ENCODE assay signal across 15 mouse cellular contexts in genomic region chr19:28375746-28376145, GRCm38 (mm10).
DNase-seq lines count a peak whose midpoint lies in the region; ATAC-seq and TF ChIP-seq lines count a peak whose summit lies in the region.
"Had no signal": no experiment of that assay in that cellular context is flagged by ENCODE, and none has a peak within 500 bp of the region (broad histone marks: within the 10 kb centered on the region; RNA-seq: fewer than 3 reads in every experiment).

No protein-coding gene starts in this region.

- no peak overlapping the region for H3ac ChIP-seq in myocyte (ENCODE audit: control insufficient read depth, insufficient read length)

- no peaks in the 10 kb centered on the region for H3K79me2 ChIP-seq in myocyte (ENCODE audit: control insufficient read depth, insufficient read depth)

- H3K27ac ChIP-seq in embryonic facial prominence, embryonic 13.5 days: peak overlapping the region; percentile 39; the same call in 1 of the 2 replicates
- H3K27ac ChIP-seq in embryonic facial prominence, embryonic 10.5 days (replicated peaks): no peak overlapping the region
- H3K27ac ChIP-seq in kidney, embryonic 14.5 days (ENCODE audit: low read depth, low read length): no peak overlapping the region
- no peak overlapping the region for H3K27ac ChIP-seq in hindbrain, embryonic 13.5 days
- H3K27ac ChIP-seq: forebrain, embryonic 15.5 days; midbrain, embryonic 13.5 days had no signal

- no peak overlapping the region for H3K4me3 ChIP-seq in embryonic facial prominence, embryonic 13.5 days
- H3K4me3 ChIP-seq in embryonic facial prominence, embryonic 10.5 days: no peak overlapping the region
- no peak overlapping the region for H3K4me3 ChIP-seq in kidney, embryonic 14.5 days (ENCODE audit: low read length)
- H3K4me3 ChIP-seq in myocyte: no peak overlapping the region
- H3K4me3 ChIP-seq in hindbrain, embryonic 13.5 days: no peak overlapping the region
- H3K4me3 ChIP-seq: forebrain, embryonic 15.5 days; midbrain, embryonic 13.5 days had no signal

- H3K36me3 ChIP-seq in embryonic facial prominence, embryonic 13.5 days: no peaks in the 10 kb centered on the region
- H3K36me3 ChIP-seq in embryonic facial prominence, embryonic 10.5 days (replicated peaks): no peaks in the 10 kb centered on the region
- H3K36me3 ChIP-seq in kidney, embryonic 14.5 days (ENCODE audit: control insufficient read depth, insufficient read depth, low read length): no peaks in the 10 kb centered on the region
- no peaks in the 10 kb centered on the region for H3K36me3 ChIP-seq in myocyte (ENCODE audit: control insufficient read depth, insufficient read depth)
- no peaks in the 10 kb centered on the region for H3K36me3 ChIP-seq in hindbrain, embryonic 13.5 days
- H3K36me3 ChIP-seq: forebrain, embryonic 15.5 days; midbrain, embryonic 13.5 days had no signal

- 80% methylated on average over 2 of the region's 2 CpGs for WGBS in embryonic facial prominence, embryonic 13.5 days
- 87% methylated on average over 2 of the region's 2 CpGs for WGBS in embryonic facial prominence, embryonic 10.5 days
- 80% methylated on average over 2 of the region's 2 CpGs for WGBS in kidney, embryonic 14.5 days
- WGBS in hindbrain, embryonic 13.5 days: 87% methylated on average over 2 of the region's 2 CpGs

- no peaks in the 10 kb centered on the region for H3K27me3 ChIP-seq in embryonic facial prominence, embryonic 13.5 days
- 0 out of 2 replicates have a peak, but pooled peaks cover 3% of the 10 kb centered on the region for H3K27me3 ChIP-seq in embryonic facial prominence, embryonic 10.5 days (replicated peaks; ENCODE audit: low read depth, poor library complexity, severe bottlenecking)
- no peaks in the 10 kb centered on the region for H3K27me3 ChIP-seq in kidney, embryonic 14.5 days (ENCODE audit: control insufficient read depth, insufficient read depth, low read length)
- no peaks in the 10 kb centered on the region for H3K27me3 ChIP-seq in myocyte (ENCODE audit: control insufficient read depth, insufficient read depth, insufficient read length)
- H3K27me3 ChIP-seq in hindbrain, embryonic 13.5 days: peaks cover 4% of the 10 kb centered on the region; the same call in 1 of the 2 replicates
- H3K27me3 ChIP-seq: forebrain, embryonic 15.5 days had no signal

- H3K4me2 ChIP-seq in embryonic facial prominence, embryonic 13.5 days: no peak overlapping the region
- no peak overlapping the region for H3K4me2 ChIP-seq in kidney, embryonic 14.5 days (replicated peaks; ENCODE audit: low read depth, low read length)
- peak overlapping the region; percentile 30 for H3K4me2 ChIP-seq in myocyte (ENCODE audit: low read depth)
- H3K4me2 ChIP-seq in hindbrain, embryonic 13.5 days: no peak overlapping the region
- H3K4me2 ChIP-seq: forebrain, embryonic 15.5 days; midbrain, embryonic 13.5 days had no signal

- peaks cover 23% of the 10 kb centered on the region for H3K4me1 ChIP-seq in embryonic facial prominence, embryonic 13.5 days
- peaks cover 12% of the 10 kb centered on the region for H3K4me1 ChIP-seq in embryonic facial prominence, embryonic 10.5 days
- H3K4me1 ChIP-seq in kidney, embryonic 14.5 days (ENCODE audit: control insufficient read depth, insufficient read depth, low read length): no peaks in the 10 kb centered on the region
- peaks cover 17% of the 10 kb centered on the region for H3K4me1 ChIP-seq in hindbrain, embryonic 13.5 days (replicated peaks)

- TF ChIP-seq POLR2A in myocyte (IDR thresholded peaks at IDR 0.05; ENCODE audit: insufficient read length, low read depth): no peak

- no peak overlapping the region for H3K9ac ChIP-seq in embryonic facial prominence, embryonic 13.5 days
- H3K9ac ChIP-seq in kidney, embryonic 14.5 days (ENCODE audit: low read depth, low read length): no peak overlapping the region
- H3K9ac ChIP-seq in hindbrain, embryonic 13.5 days: no peak overlapping the region
- H3K9ac ChIP-seq: forebrain, embryonic 15.5 days; liver, postnatal 0 days; midbrain, embryonic 13.5 days had no signal

- ATAC-seq in embryonic facial prominence, embryonic 13.5 days (ENCODE audit: insufficient number of reproducible peaks, insufficient read depth, low FRiP score, low TSS enrichment, low read depth): no peak
- no peak for ATAC-seq in kidney, embryonic 14.5 days (ENCODE audit: low FRiP score, low TSS enrichment)
- ATAC-seq in hindbrain, embryonic 13.5 days (ENCODE audit: low FRiP score): no peak
- ATAC-seq: forebrain, embryonic 15.5 days; liver, postnatal 0 days; midbrain, embryonic 13.5 days had no signal

- no peaks in the 10 kb centered on the region for H3K9me3 ChIP-seq in embryonic facial prominence, embryonic 13.5 days
- H3K9me3 ChIP-seq in embryonic facial prominence, embryonic 10.5 days: no peaks in the 10 kb centered on the region
- no peaks in the 10 kb centered on the region for H3K9me3 ChIP-seq in kidney, embryonic 14.5 days (ENCODE audit: control insufficient read depth, low read length)
- no peaks in the 10 kb centered on the region for H3K9me3 ChIP-seq in hindbrain, embryonic 13.5 days
- H3K9me3 ChIP-seq: forebrain, embryonic 15.5 days; midbrain, embryonic 13.5 days had no signal

- no peak for DNase-seq in embryonic facial prominence, embryonic 10.5 days (ENCODE audit: low spot score)
- DNase-seq in kidney, adult 11 months: peak; percentile 33
- DNase-seq in lung, postnatal 10 days: peak; percentile 35
- DNase-seq in lung, postnatal 4 days: no peak
- DNase-seq: B cell, adult 2 months; cerebellum, adult 9-11 months; liver; liver, postnatal 0 days; thymus, adult 18-20 months had no signal

TF ChIP-seq in myocyte, 11 proteins besides CTCF, POLR2A, EP300 and RAD21:
- no peak for TF ChIP-seq TCF12 (IDR thresholded peaks at IDR 0.05; ENCODE audit: insufficient read depth, poor library complexity, severe bottlenecking)
- no peak for TF ChIP-seq USF1 (IDR thresholded peaks at IDR 0.05; ENCODE audit: low read depth)
- TF ChIP-seq MYOD1 (IDR thresholded peaks at IDR 0.05; ENCODE audit: control insufficient read depth in 1 of 3, insufficient read length in 2 of 3, low read depth in 2 of 3): no peak
- TF ChIP-seq SRF (IDR thresholded peaks at IDR 0.05; ENCODE audit: control insufficient read depth, insufficient read length, low read depth): no peak
- no peak for TF ChIP-seq POLR2AphosphoS2 (IDR thresholded peaks at IDR 0.05; ENCODE audit: insufficient read length, low read depth)
- no peak for TF ChIP-seq REST (IDR thresholded peaks at IDR 0.05; ENCODE audit: insufficient read depth, insufficient read length)
- no peak for TF ChIP-seq MAX (IDR thresholded peaks at IDR 0.05; ENCODE audit: low read depth)
- TF ChIP-seq TCF3 (IDR thresholded peaks at IDR 0.05; ENCODE audit: insufficient read length, low read depth): no peak
- TF ChIP-seq CEBPB (IDR thresholded peaks at IDR 0.05; ENCODE audit: insufficient read depth, poor library complexity, severe bottlenecking): no peak
- TF ChIP-seq MYOG (IDR thresholded peaks at IDR 0.05; ENCODE audit: control insufficient read depth in 1 of 3, insufficient read depth in 1 of 3, insufficient read length in 2 of 3, low read depth in 2 of 3): no peak
- TF ChIP-seq E2F4 (IDR thresholded peaks at IDR 0.05; ENCODE audit: insufficient read depth): no peak

Comparison
In these comparisons a context has a peak if more than half of its experiments do, and no peak if none do; other contexts are left out.
1. DNase-seq: peak in kidney, adult 11 months (single experiment) and lung, postnatal 10 days (single experiment); none in embryonic facial prominence, embryonic 10.5 days (single experiment) and lung, postnatal 4 days (0 of 2).